Mouse (Mus musculus): ENCODE data around the gene Mixl1. TPM values are rescaled to one million over a fixed set of nuclear protein-coding genes. Genes with fewer than 3 reads are reported as not detected.

Gene Mixl1
- polyA plus RNA-seq, 1 experiment from 2014 or later = 0.33 TPM

GRCm38 (mm10) chr1:180698063-180698462 is 1.2 kb upstream of the Mixl1 start:
- ATAC-seq (ENCODE audit: insufficient read depth) (no peak), DNase-seq (no peak)
- no peak for TF ChIP-seq CTCF (IDR thresholded peaks at IDR 0.05; ENCODE audit: low read depth)
- H3K4me1 ChIP-seq (ENCODE audit: insufficient read depth) = no peaks in the 10 kb centered on the region
- H3K27me3 ChIP-seq (ENCODE audit: insufficient read depth, low read length) = peaks cover 34% of the 10 kb centered on the region
- H3K27ac ChIP-seq (ENCODE audit: low read depth) = no peak overlapping the region
- WGBS = 53% methylated on average over 5 of the region's 5 CpGs
- no peaks in the 10 kb centered on the region for H3K36me3 ChIP-seq (ENCODE audit: insufficient read depth)
- no peak overlapping the region for H3K4me3 ChIP-seq (ENCODE audit: low read depth, low read length)
- no peak overlapping the region for H3K4me2 ChIP-seq
- H3K9me3 ChIP-seq (ENCODE audit: low read depth, low read length) = no peaks in the 10 kb centered on the region
- H3K9ac ChIP-seq = no peak overlapping the region

- H3K9me3 ChIP-seq (ENCODE audit: low read depth, low read length) = no peaks in the 10 kb centered on the region
- DNase-seq = no peak
- no peak for TF ChIP-seq CTCF (IDR thresholded peaks at IDR 0.05; ENCODE audit: low read depth)
- H3K9ac ChIP-seq = no peak overlapping the region
- no peak overlapping the region for H3K27ac ChIP-seq (ENCODE audit: low read depth)
- no peak overlapping the region for H3K4me2 ChIP-seq
- H3K27me3 ChIP-seq (ENCODE audit: insufficient read depth, low read length) = peaks cover 7% of the 10 kb centered on the region
- WGBS = 80% methylated on average over 7 of the region's 7 CpGs
- H3K4me1 ChIP-seq (ENCODE audit: insufficient read depth) = no peaks in the 10 kb centered on the region
- H3K4me3 ChIP-seq (ENCODE audit: low read depth, low read length) = no peak overlapping the region
- ATAC-seq (ENCODE audit: insufficient read depth) = no peak
- peaks cover 46% of the 10 kb centered on the region for H3K36me3 ChIP-seq (ENCODE audit: insufficient read depth)
These were observed 5.5 kb downstream of the Mixl1 start for GRCm38 (mm10) chr1:180691284-180691683.

Other genes with a start within 250 kb of the Mixl1 start
- not detected in 2 replicates for gene Stum, start 213.5 kb downstream of the Mixl1 start, polyA plus RNA-seq (2014; fragmentation: Nextera tagmentation; extraction: Ambion mirVana)
- 147 TPM in 2 replicates for gene Parp1, start 128.1 kb downstream of the Mixl1 start, polyA plus RNA-seq (2014; fragmentation: Nextera tagmentation; extraction: Ambion mirVana)
- 23.6 and 24.3 TPM in 2 replicates for gene Lin9, start 55.9 kb downstream of the Mixl1 start, polyA plus RNA-seq (2014; fragmentation: Nextera tagmentation; extraction: Ambion mirVana)
- 26.3 and 27.0 TPM in 2 replicates for gene Acbd3, start 29.0 kb upstream of the Mixl1 start, polyA plus RNA-seq (2014; fragmentation: Nextera tagmentation; extraction: Ambion mirVana)
- 2,358 and 2,465 TPM in 2 replicates for gene H3f3a, start 116.9 kb upstream of the Mixl1 start, polyA plus RNA-seq (2014; fragmentation: Nextera tagmentation; extraction: Ambion mirVana)
- 35.2 and 35.9 TPM in 2 replicates for gene Sde2, start 154.1 kb upstream of the Mixl1 start, polyA plus RNA-seq (2014; fragmentation: Nextera tagmentation; extraction: Ambion mirVana)
- 0.08 TPM in 1 of 2 replicates, not detected in the other for gene Lefty2, start 196.1 kb upstream of the Mixl1 start, polyA plus RNA-seq (2014; fragmentation: Nextera tagmentation; extraction: Ambion mirVana)
- 83.7 and 92.5 TPM in 2 replicates for gene Pycr2, start 207.3 kb upstream of the Mixl1 start, polyA plus RNA-seq (2014; fragmentation: Nextera tagmentation; extraction: Ambion mirVana)
- gene Lefty1, start 238.0 kb upstream of the Mixl1 start, polyA plus RNA-seq (2014; fragmentation: Nextera tagmentation; extraction: Ambion mirVana) = 1.1 TPM in 2 replicates
- gene Tmem63a, start 245.3 kb upstream of the Mixl1 start, polyA plus RNA-seq (2014; fragmentation: Nextera tagmentation; extraction: Ambion mirVana) = 10.4 and 10.9 TPM in 2 replicates

Measured in lung, embryonic 14.5 days (tissue).